Mouse (Mus musculus) thymus, adult 2 months (tissue): ENCODE data around the gene Ccni. TPM values are rescaled to one million over a fixed set of nuclear protein-coding genes. Genes with fewer than 3 reads are reported as not detected.
A peak's percentile ranks its signal among the peaks of the same experiment; 100 is the strongest.

ENCODE experiments used
- DNase-seq: peaks from one replicate; pipeline ENCODE4 v3.0.0; 2021
- H3K27ac ChIP-seq: fragments of 200-500 bp; 2 replicates; pipeline ENCODE4 v1.5.1; 2012; ENCODE audit warnings: low read length, control low read depth; ENCODE audit not compliant: control insufficient read depth, insufficient read depth
- H3K27me3 ChIP-seq: fragments of 200-500 bp; 2 replicates; pipeline ENCODE4 v1.6.1; 2012; ENCODE audit warnings: mild to moderate bottlenecking, low read length, moderate library complexity, mixed read lengths; ENCODE audit not compliant: control insufficient read depth, insufficient read depth
- H3K36me3 ChIP-seq: fragments of 200-500 bp; 2 replicates; pipeline ENCODE4 v1.6.1; 2012; ENCODE audit warnings: mild to moderate bottlenecking, low read length, moderate library complexity; ENCODE audit not compliant: control insufficient read depth, insufficient read depth
- H3K4me1 ChIP-seq: fragments of 200-500 bp; replicated peaks from 2 replicates; pipeline ENCODE4 v1.6.1; 2012; ENCODE audit warnings: low read length; ENCODE audit not compliant: control insufficient read depth, insufficient read depth
- H3K4me3 ChIP-seq: fragments of 200-500 bp; 2 replicates; pipeline ENCODE4 v1.5.1; 2012; ENCODE audit warnings: mild to moderate bottlenecking, low read length, control low read depth, moderate library complexity; ENCODE audit not compliant: control insufficient read depth, insufficient read depth
- CTCF ChIP-seq: fragments of 200-500 bp; IDR thresholded peaks from 2 replicates; pipeline ENCODE4 v1.5.1; 2012; ENCODE audit warnings: mild to moderate bottlenecking, control low read depth, low read length, moderate library complexity, borderline replicate concordance; ENCODE audit not compliant: control insufficient read depth, poor library complexity, insufficient read depth; ENCODE audit errors: extremely low read depth
- POLR2A ChIP-seq: fragments of 200-500 bp; IDR thresholded peaks from 2 replicates; pipeline ENCODE4 v1.6.1; 2012; ENCODE audit warnings: mild to moderate bottlenecking, low read length, control low read depth, moderate library complexity; ENCODE audit not compliant: control insufficient read depth, poor library complexity, insufficient read depth; ENCODE audit errors: extremely low read depth
- WGBS: fragments of 180-500 bp; shearing (Covaris S2); methylation state at CpG from one replicate; pipeline ENCODE4 v1.1.7; 2018; 5-methylcytosine and 5-hydroxymethylcytosine counted together
- polyA plus RNA-seq: library from polyadenylated mRNA; depleted of rRNA; stranded (reverse); fragments of >200 nt; gene quantifications from 2 replicates; pipeline ENCODE4 v1.2.3, GENCODE M21; 2012

The Ccni gene
- polyA plus RNA-seq, 1 experiment = 121 TPM

- no peak for DNase-seq
- Histone ChIP-seq H3K27me3 (no peaks in the 10 kb centered on the region), H3K36me3 (no peaks in the 10 kb centered on the region), H3K4me3 (no peak overlapping the region), H3K4me1 (peaks cover 14% of the 10 kb centered on the region), H3K27ac (no peak overlapping the region)
- TF ChIP-seq POLR2A (no peak), CTCF (no peak)
- WGBS = 31% methylated on average over 2 of the region's 2 CpGs
Observed at GRCm38 (mm10) chr5:93229527-93229926, 23.2 kb upstream of the Ccni start.

- 99% methylated on average over 3 of the region's 3 CpGs for whole genome bisulfite sequencing
- no peak for DNase-seq
- no peaks in the 10 kb centered on the region for H3K36me3 ChIP-seq
- 0 out of 2 replicates have a peak, but pooled peaks cover 5% of the 10 kb centered on the region for H3K4me1 ChIP-seq
- H3K4me3 ChIP-seq = no peak overlapping the region
- no peaks in the 10 kb centered on the region for H3K27me3 ChIP-seq
- H3K27ac ChIP-seq = no peak overlapping the region
- TF ChIP-seq POLR2A (no peak), CTCF (no peak)
Observed at GRCm38 (mm10) chr5:93227157-93227556, 20.9 kb upstream of the Ccni start.

DNA sequence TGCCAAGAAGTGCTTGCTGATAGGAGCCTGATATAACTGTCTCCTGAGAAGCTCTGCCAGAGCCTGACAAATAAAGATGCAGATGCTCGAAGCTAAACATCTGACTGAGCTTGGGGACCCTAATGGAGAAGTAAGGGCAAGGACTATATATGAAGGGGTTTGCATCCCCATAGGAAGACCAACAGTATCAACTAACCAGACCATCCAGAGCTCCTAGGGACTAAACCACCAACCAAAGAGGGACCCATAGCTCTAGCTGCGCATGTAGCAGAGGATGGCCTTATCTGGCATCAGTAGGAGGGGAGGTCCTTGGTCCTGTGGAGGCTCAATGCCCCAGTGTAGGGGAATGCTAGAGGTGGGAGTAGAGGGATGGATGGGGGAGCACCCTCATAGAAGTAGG is 18.3 kb upstream of the Ccni start:
- H3K4me1 ChIP-seq = 0 out of 2 replicates have a peak, but pooled peaks cover 2% of the 10 kb centered on the region
- H3K27me3 ChIP-seq = no peaks in the 10 kb centered on the region
- H3K36me3 ChIP-seq = no peaks in the 10 kb centered on the region
- no peak overlapping the region for H3K4me3 ChIP-seq
- DNase-seq = no peak
- WGBS = 88% methylated on average over 2 of the region's 2 CpGs
- TF ChIP-seq CTCF = no peak
- no peak for TF ChIP-seq POLR2A
- H3K27ac ChIP-seq = no peak overlapping the region

- Histone ChIP-seq H3K36me3 (no peaks in the 10 kb centered on the region), H3K27ac (no peak overlapping the region), H3K27me3 (no peaks in the 10 kb centered on the region), H3K4me3 (no peak overlapping the region), H3K4me1 (no peaks in the 10 kb centered on the region)
- DNase-seq = no peak
- TF ChIP-seq CTCF (no peak), POLR2A (no peak)
- 83% methylated on average over 3 of the region's 3 CpGs for WGBS
Observed at GRCm38 (mm10) chr5:93221661-93222060, 15.4 kb upstream of the Ccni start.

DNA sequence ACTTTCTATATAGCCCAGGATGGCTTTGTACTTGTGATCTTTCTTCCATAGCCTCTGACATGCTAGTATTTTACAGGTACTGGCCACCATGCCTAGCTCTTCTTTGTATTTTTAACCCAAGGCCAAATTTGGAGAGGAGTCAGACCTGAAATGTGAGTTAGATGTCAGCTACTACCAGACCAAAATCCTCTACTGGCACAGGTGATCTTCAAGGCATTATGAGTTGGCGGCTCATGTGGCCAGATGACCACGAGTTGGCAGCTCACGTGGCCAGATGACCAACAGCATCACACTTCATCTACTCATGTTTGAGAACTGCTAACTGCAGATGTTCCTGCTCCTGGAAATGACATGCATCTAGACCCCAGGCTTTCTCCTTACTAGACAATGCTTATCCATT is 12.1 kb upstream of the Ccni start:
- H3K27ac ChIP-seq = no peak overlapping the region
- TF ChIP-seq POLR2A (no peak), CTCF (no peak)
- no peak for DNase-seq
- no peak overlapping the region for H3K4me3 ChIP-seq
- H3K27me3 ChIP-seq = no peaks in the 10 kb centered on the region
- no peaks in the 10 kb centered on the region for H3K4me1 ChIP-seq
- H3K36me3 ChIP-seq = no peaks in the 10 kb centered on the region
- WGBS = 94% methylated on average over 3 of the region's 3 CpGs

- Histone ChIP-seq H3K4me1 (no peaks in the 10 kb centered on the region), H3K27me3 (no peaks in the 10 kb centered on the region), H3K27ac (0 out of 2 replicates have a peak overlapping the region, but pooled peaks have one; percentile 49), H3K36me3 (no peaks in the 10 kb centered on the region), H3K4me3 (no peak overlapping the region)
- TF ChIP-seq CTCF = no peak
- TF ChIP-seq POLR2A = no peak
- WGBS = 80% methylated on average over 1 of the region's 1 CpGs
- DNase-seq = no peak
Observed at GRCm38 (mm10) chr5:93207555-93207954, 1.3 kb upstream of the Ccni start.

DNA sequence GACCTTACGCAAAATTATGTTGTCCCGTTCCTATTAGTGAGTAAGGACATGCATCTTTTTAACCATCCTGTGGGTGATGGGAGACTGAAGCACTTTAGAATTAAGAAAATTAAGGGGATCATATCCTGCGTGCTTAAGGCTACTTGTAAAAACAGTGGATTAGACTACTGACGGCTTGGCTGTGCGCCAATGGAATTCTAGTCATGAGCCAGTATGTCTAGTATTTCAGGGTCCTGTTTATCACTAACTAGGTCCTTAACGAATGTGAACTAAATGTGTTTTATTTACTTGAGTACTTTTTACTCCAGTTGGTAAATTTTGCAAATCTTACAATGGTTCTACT is 682 bp upstream of the Ccni start:
- Histone ChIP-seq H3K27me3 (no peaks in the 10 kb centered on the region), H3K36me3 (peaks cover 2% of the 10 kb centered on the region; the same call in 1 of the 2 replicates), H3K4me1 (no peaks in the 10 kb centered on the region), H3K4me3 (peak overlapping the region; percentile 96), H3K27ac (peak overlapping the region; percentile 21)
- no peak for TF ChIP-seq CTCF
- TF ChIP-seq POLR2A = no peak
- DNase-seq = no peak
- WGBS = 14% methylated on average over 6 of the region's 6 CpGs
